Mouse (Mus musculus) brain, embryonic 14.5 days (tissue): ENCODE results near the gene Ctnna2. TPM values are rescaled to one million over a fixed set of nuclear protein-coding genes. Genes with fewer than 3 reads are reported as not detected.
A peak's percentile ranks its signal among the peaks of the same experiment; 100 is the strongest.

Experiments
- DNase-seq: peaks from one replicate; pipeline ENCODE4 v3.0.0-alpha.2; 2011; ENCODE audit warnings: low read depth
- CTCF ChIP-seq: fragments of 200-500 bp; IDR thresholded peaks from 2 replicates; pipeline ENCODE4 v1.5.1; 2012; ENCODE audit warnings: inconsistent platforms, mild to moderate bottlenecking, moderate library complexity, borderline replicate concordance; ENCODE audit not compliant: insufficient read depth, insufficient read length; ENCODE audit errors: extremely low read depth
- POLR2A ChIP-seq: fragments of 200-500 bp; IDR thresholded peaks from 2 replicates; pipeline ENCODE4 v1.6.1; 2012; ENCODE audit warnings: mild to moderate bottlenecking, inconsistent platforms, borderline replicate concordance; ENCODE audit not compliant: poor library complexity, insufficient read depth, insufficient read length, severe bottlenecking; ENCODE audit errors: extremely low read depth
- polyA plus RNA-seq: library from polyadenylated mRNA; depleted of rRNA; stranded (reverse); fragments of >200 nt; gene quantifications from 2 replicates; pipeline ENCODE4 v1.2.3, GENCODE M21; 2012

The Ctnna2 gene
- polyA plus RNA-seq, 1 experiment, result 150 TPM

- no peak for TF ChIP-seq POLR2A
- no peak for TF ChIP-seq CTCF
These were observed 794.6 kb downstream of the Ctnna2 start for GRCm38 (mm10) chr6:77184896-77185295.

GRCm38 (mm10) chr6:77175764-77176163 lies 803.7 kb downstream of the Ctnna2 start:
- no peak for DNase-seq
- TF ChIP-seq POLR2A, result no peak
- TF ChIP-seq CTCF, result no peak

More at GRCm38 (mm10) chr6:77184896-77185295, 794.6 kb downstream of the Ctnna2 start:
- DNase-seq, result peak; percentile 63

DNA sequence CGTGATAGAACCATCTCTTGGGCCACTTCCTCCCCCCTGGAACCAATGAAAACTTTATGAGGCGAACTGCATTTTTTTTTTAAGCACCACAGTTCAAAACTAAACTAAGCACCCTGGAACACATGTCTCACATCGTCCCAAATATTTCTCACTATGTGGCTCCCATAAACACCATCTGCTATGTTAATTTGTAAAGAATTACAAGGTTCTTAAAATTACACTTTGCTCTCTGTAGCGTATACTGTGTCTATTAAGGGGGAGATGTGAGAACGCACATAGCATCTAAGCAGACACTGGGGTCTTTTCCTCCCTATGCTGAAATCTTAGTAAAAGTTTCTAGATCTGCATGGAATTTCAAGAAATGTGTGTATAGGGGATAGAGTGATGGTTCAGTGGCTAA lies 822.5 kb downstream of the Ctnna2 start:
- TF ChIP-seq CTCF (no peak), POLR2A (no peak)
- peak; percentile 46 for DNase-seq

GRCm38 (mm10) chr6:77139306-77139920 lies 840.1 kb downstream of the Ctnna2 start:
- TF ChIP-seq CTCF (no peak), POLR2A (no peak)
- no peak for DNase-seq

GRCm38 (mm10) chr6:77120926-77121325 lies 858.6 kb downstream of the Ctnna2 start:
- no peak for TF ChIP-seq POLR2A
- TF ChIP-seq CTCF, result no peak
- DNase-seq, result no peak

GRCm38 (mm10) chr6:77120510-77120909 lies 859.0 kb downstream of the Ctnna2 start:
- TF ChIP-seq CTCF (no peak), POLR2A (no peak)
- peak; percentile 18 for DNase-seq

DNA sequence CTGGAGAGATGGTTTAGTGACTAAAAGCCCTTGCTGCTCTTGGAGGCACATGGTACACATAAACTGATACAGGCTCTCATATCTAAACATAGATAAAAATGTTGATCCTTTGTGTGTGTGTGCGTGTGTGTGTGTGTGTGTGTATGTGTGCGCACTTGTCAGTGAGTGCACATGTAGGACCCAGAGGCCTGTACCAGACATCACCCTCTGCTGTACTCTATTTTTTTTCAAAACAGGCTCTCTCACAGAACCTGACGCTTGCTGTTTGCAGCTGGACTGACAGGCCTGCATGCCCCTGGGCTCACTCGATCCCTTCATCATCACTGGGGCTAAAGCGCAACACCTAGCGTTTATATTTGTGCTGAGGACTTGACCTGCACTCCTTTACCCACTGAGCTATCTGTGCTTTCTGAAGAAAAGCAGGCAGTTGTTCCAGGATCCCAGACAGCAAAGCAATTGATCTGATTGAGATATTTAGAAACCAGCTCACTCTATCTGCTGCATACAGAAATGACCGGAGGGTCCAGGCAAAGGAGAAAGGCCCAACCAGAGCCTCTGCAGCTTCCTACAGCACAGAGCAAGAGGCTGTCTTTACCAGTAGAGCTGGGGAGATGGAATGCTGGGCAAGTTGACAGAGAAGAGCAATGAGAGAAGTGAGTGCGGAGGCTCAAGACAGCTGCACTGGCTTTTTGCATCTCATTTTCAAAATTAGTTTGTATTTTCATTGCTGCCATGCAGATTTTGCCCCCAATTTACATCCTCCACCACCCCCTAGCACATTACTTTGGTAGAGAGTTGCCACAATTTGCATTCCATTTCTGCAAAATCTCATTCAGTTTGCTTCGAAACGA lies 870.2 kb downstream of the Ctnna2 start:
- peak; percentile 31 for DNase-seq
- TF ChIP-seq POLR2A (no peak), CTCF (no peak)

DNA sequence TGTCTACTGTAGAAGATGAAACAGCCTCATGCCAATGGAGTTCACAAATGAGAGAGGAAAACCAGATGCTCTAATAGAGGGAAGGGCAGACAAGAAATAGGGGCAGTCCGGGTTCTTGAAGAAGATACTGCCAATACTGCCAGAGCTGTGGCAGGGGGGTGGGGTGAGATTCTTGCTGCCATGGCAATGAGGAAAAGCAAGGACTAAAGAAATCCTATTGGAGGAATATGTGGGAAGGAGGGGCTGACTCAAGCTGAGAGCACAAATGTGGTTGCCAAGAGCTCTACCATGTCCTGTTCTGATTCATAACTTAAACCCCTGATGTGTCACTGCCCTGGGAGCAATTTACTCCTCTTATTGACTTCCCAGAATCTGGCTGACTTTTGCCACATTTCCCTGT lies 878.5 kb downstream of the Ctnna2 start:
- peak; percentile 84 for DNase-seq
- TF ChIP-seq POLR2A (no peak), CTCF (no peak)

- TF ChIP-seq CTCF, result no peak
- no peak for TF ChIP-seq POLR2A
These were observed 881.0 kb downstream of the Ctnna2 start for GRCm38 (mm10) chr6:77098540-77098939.

GRCm38 (mm10) chr6:77075396-77076376 lies 903.8 kb downstream of the Ctnna2 start:
- DNase-seq, result peak; percentile 95
- no peak for TF ChIP-seq CTCF
- no peak for TF ChIP-seq POLR2A

More at GRCm38 (mm10) chr6:77098540-77098939, 881.0 kb downstream of the Ctnna2 start:
- DNase-seq, result no peak
